Mouse (Mus musculus) thymus, postnatal 0 days (tissue): ENCODE measurements around the gene Ube2ql1. TPM values are rescaled to one million over a fixed set of nuclear protein-coding genes. Genes with fewer than 3 reads are reported as not detected.

ENCODE experiments used
- DNase-seq: peaks from one replicate; pipeline ENCODE4 v3.0.0-alpha.2; 2015; ENCODE audit warnings: low spot score
- polyA plus RNA-seq: library from polyadenylated mRNA; unstranded; fragments of >200 nt; fragmentation: Nextera tagmentation; extraction: Ambion mirVana; gene quantifications from 2 replicates; pipeline ENCODE4 v1.2.1, GENCODE M21; 2015

The Ube2ql1 gene
- polyA plus RNA-seq, 1 experiment from 2014 or later: 0.26 TPM

GRCm38 (mm10) chr13:69708236-69708635 lies 31.5 kb downstream of the Ube2ql1 start:
- no peak for DNase-seq

GRCm38 (mm10) chr13:69707496-69707895 lies 32.2 kb downstream of the Ube2ql1 start:
- DNase-seq: no peak

GRCm38 (mm10) chr13:69706919-69707318 lies 32.8 kb downstream of the Ube2ql1 start:
- no peak for DNase-seq

GRCm38 (mm10) chr13:69703505-69703904 lies 36.2 kb downstream of the Ube2ql1 start:
- DNase-seq: no peak

GRCm38 (mm10) chr13:69701397-69701796 lies 38.3 kb downstream of the Ube2ql1 start:
- no peak for DNase-seq

GRCm38 (mm10) chr13:69700827-69701226 lies 38.9 kb downstream of the Ube2ql1 start:
- no peak for DNase-seq

- DNase-seq: peak; percentile 20
These were observed 43.2 kb downstream of the Ube2ql1 start for GRCm38 (mm10) chr13:69696333-69696991.

GRCm38 (mm10) chr13:69691074-69691473 lies 48.6 kb downstream of the Ube2ql1 start:
- peak; percentile 22 for DNase-seq

GRCm38 (mm10) chr13:69687023-69687422 lies 52.7 kb downstream of the Ube2ql1 start:
- no peak for DNase-seq

- DNase-seq: no peak
These were observed 54.3 kb downstream of the Ube2ql1 start for GRCm38 (mm10) chr13:69685406-69685818.

GRCm38 (mm10) chr13:69673921-69674618 lies 65.6 kb downstream of the Ube2ql1 start:
- no peak for DNase-seq

GRCm38 (mm10) chr13:69673197-69673920 lies 66.3 kb downstream of the Ube2ql1 start:
- no peak for DNase-seq

- no peak for DNase-seq
These were observed 67.1 kb downstream of the Ube2ql1 start for GRCm38 (mm10) chr13:69672565-69672964.

- DNase-seq: no peak
These were observed 67.6 kb downstream of the Ube2ql1 start for GRCm38 (mm10) chr13:69672121-69672520.

GRCm38 (mm10) chr13:69654508-69654907 lies 85.2 kb downstream of the Ube2ql1 start:
- DNase-seq: no peak

Other genes with a start within 250 kb of the Ube2ql1 start
- gene Nsun2, start 206.1 kb downstream of the Ube2ql1 start, polyA plus RNA-seq: 126 and 131 TPM in 2 replicates
- 3.7 and 5.4 TPM in 2 replicates for gene Tent4a, start 205.3 kb downstream of the Ube2ql1 start, polyA plus RNA-seq
- 7.6 and 8.4 TPM in 2 replicates for gene Srd5a1, start 128.4 kb downstream of the Ube2ql1 start, polyA plus RNA-seq
- 207 and 234 TPM in 2 replicates for gene Med10, start 62.5 kb upstream of the Ube2ql1 start, polyA plus RNA-seq